Mouse (Mus musculus) kidney, adult 2 months (tissue): ENCODE data around the gene Gmps. TPM values are rescaled to one million over a fixed set of nuclear protein-coding genes. Genes with fewer than 3 reads are reported as not detected.

ENCODE experiments used
- DNase-seq: peaks from one replicate; pipeline ENCODE4 v3.0.0; 2021
- H3K27ac ChIP-seq: fragments of 200-500 bp; 2 replicates; pipeline ENCODE4 v1.5.1; 2012; ENCODE audit warnings: low read depth, low read length, control low read depth, inconsistent platforms; ENCODE audit not compliant: insufficient read depth
- H3K27me3 ChIP-seq: fragments of 200-500 bp; replicated peaks from 2 replicates; pipeline ENCODE4 v1.6.1; 2012; ENCODE audit warnings: mild to moderate bottlenecking, moderate library complexity, low read length, inconsistent platforms; ENCODE audit not compliant: control insufficient read depth, insufficient read depth
- H3K36me3 ChIP-seq: fragments of 200-500 bp; 2 replicates; pipeline ENCODE4 v1.6.1; 2012; ENCODE audit warnings: mild to moderate bottlenecking, moderate library complexity, low read length, inconsistent platforms; ENCODE audit not compliant: control insufficient read depth, insufficient read depth
- H3K4me1 ChIP-seq: fragments of 200-500 bp; 2 replicates; pipeline ENCODE4 v1.6.1; 2011; ENCODE audit warnings: low read length; ENCODE audit not compliant: control insufficient read depth, insufficient read depth
- H3K4me3 ChIP-seq: fragments of 200-500 bp; 2 replicates; pipeline ENCODE4 v1.5.1; 2011; ENCODE audit warnings: mild to moderate bottlenecking, low read depth, low read length, control low read depth; ENCODE audit not compliant: insufficient read depth
- CTCF ChIP-seq: fragments of 200-500 bp; conservative IDR thresholded peaks from 2 replicates; pipeline ENCODE4 v1.5.1; 2011; ENCODE audit warnings: low read depth, mild to moderate bottlenecking, control low read depth, low read length, moderate library complexity, mixed read lengths; ENCODE audit not compliant: insufficient read depth, insufficient read length
- POLR2A ChIP-seq: fragments of 200-500 bp; IDR thresholded peaks from one replicate; pipeline ENCODE4 v1.6.1; 2011; ENCODE audit warnings: low read depth, low read length, control low read depth
- WGBS: fragments of 180-500 bp; shearing (Covaris S2); methylation state at CpG from one replicate; pipeline ENCODE4 v1.1.7; 2018; 5-methylcytosine and 5-hydroxymethylcytosine counted together
- polyA plus RNA-seq: library from polyadenylated mRNA; depleted of rRNA; stranded (reverse); fragments of >200 nt; gene quantifications from 2 replicates; pipeline ENCODE4 v1.2.3, GENCODE M21; 2012; rRNA removed

Gene Gmps
- polyA plus RNA-seq = 3.5 and 5.1 TPM in 2 replicates

DNA sequence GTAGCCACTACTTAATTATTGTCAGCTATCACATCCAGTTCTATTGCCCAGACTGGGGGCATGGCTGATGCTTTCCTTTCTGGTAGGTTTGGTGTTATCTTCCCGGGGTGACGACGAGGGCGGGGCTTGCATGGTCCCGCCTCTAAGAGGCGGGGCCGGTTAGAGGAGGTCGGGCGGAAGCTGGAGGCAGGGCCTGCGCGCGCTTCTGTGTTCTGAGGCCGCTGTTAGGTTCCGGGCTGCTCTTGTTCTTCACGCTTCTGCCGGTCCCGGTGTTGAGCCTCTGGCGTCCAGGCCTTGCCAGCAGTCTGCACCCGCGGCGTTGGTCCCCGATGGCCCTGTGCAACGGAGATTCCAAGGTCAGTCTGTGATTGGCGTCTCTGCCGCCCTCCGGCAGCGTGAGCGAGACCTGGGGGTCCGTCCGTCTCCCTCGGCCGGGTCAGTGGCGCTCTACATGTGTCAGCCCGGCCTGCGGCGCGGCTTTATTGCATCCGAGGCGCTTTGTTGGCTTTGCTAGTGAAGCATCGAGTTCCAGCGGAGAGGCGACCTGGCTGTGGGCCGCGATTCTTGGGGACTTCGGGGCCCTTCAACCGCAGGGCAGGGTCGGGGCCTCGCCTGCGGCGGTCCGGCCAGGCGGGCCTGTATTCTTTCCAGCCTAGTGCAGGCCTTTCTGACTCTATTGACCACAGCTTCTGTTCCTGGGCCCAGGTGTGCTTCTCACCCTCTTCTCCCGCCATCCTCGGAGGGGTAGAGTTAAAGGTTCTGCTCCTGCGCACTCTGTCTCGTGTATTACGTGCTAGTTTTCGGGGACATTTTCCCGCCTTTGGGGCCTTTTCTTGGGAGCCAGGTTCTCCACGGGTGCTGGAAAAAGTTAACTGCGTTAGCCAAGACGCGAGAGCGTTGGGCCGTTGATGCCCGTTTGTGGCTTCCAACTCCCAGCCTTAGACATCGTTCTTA is at the start of gene Gmps:
TSS of gene Gmps (plus strand) at position 152 of the 954 bp plus-strand sequence.
- Histone ChIP-seq H3K27ac (peak within 1 kb of the TSS; percentile 85), H3K4me3 (peak within 1 kb of the TSS; percentile 99), H3K27me3 (no peaks in the 10 kb centered on the region), H3K36me3 (peaks cover under 1% of the 10 kb centered on the region), H3K4me1 (peaks cover 5% of the 10 kb centered on the region; the same call in 1 of the 2 replicates)
- peak; percentile 97 for DNase-seq
- under 1% methylated on average over 67 of the region's 67 CpGs for WGBS
- TF ChIP-seq POLR2A (peak; percentile 51), CTCF (no peak)

- TF ChIP-seq POLR2A = no peak
- peak; percentile 71 for TF ChIP-seq CTCF
- Histone ChIP-seq H3K27me3 (no peaks in the 10 kb centered on the region), H3K36me3 (no peaks in the 10 kb centered on the region; the same call in 1 of the 2 replicates), H3K4me3 (peak within 1 kb of the TSS; percentile 93), H3K4me1 (peaks cover 4% of the 10 kb centered on the region; the same call in 1 of the 2 replicates), H3K27ac (peak within 1 kb of the TSS; percentile 89)
- peak; percentile 94 for DNase-seq
- 5% methylated on average over 48 of the region's 48 CpGs for WGBS
Observed at GRCm38 (mm10) chr3:63928878-63929859, 46.7 kb upstream of the Gmps start, which contains the start of gene E130311K13Rik. E130311K13Rik (minus strand) TSS chr3:63929472.

- no peak overlapping the region for H3K27ac ChIP-seq
- WGBS = 65% methylated on average over 2 of the region's 2 CpGs
- no peaks in the 10 kb centered on the region; the same call in 1 of the 2 replicates for H3K36me3 ChIP-seq
Observed at GRCm38 (mm10) chr3:63938928-63939327, 37.0 kb upstream of the Gmps start.

DNA sequence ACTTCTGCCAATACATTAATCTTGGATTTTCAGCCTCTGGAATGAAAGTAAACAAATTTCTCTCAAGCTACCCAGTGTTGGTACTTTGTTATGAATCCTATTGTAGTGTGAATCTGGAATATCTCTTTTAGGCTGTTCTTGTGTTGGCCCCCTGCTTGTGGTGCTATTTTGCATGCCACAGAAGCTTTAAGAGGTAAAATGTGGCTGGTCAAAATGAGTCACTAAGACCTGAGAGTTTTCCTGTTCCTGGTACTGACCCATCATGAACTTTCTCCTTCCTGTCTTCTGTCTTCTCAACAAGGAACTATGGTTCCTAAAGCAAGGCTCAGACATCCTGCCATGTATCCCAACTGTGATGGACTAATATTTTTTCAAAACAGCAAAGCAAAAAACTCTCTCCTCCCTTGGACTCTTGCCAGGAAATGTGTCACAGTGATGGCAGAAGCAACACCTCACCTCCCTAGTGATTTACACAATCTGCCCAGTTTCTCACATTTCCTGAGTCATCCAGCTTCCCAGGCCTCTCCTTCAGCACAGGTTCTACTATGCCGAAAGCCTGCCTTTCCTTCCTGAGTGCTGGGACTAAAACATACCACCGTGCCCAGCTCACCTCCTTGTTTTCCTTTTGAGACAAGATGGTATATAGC is 34.6 kb upstream of the Gmps start:
- TF ChIP-seq POLR2A (no peak), CTCF (no peak)
- no peaks in the 10 kb centered on the region for H3K4me1 ChIP-seq
- H3K27me3 ChIP-seq = no peaks in the 10 kb centered on the region
- WGBS = 76% methylated on average over 2 of the region's 2 CpGs
- no peak overlapping the region for H3K4me3 ChIP-seq
- H3K27ac ChIP-seq = no peak overlapping the region
- peak; percentile 27 for DNase-seq
- H3K36me3 ChIP-seq = peaks cover 1% of the 10 kb centered on the region; the same call in 1 of the 2 replicates

More at GRCm38 (mm10) chr3:63938928-63939327, 37.0 kb upstream of the Gmps start:
- TF ChIP-seq POLR2A (no peak), CTCF (no peak)
- Histone ChIP-seq H3K27me3 (no peaks in the 10 kb centered on the region), H3K4me1 (no peaks in the 10 kb centered on the region), H3K4me3 (no peak overlapping the region)
- DNase-seq = peak; percentile 12

- H3K27ac ChIP-seq = no peak overlapping the region
- no peaks in the 10 kb centered on the region; the same call in 1 of the 2 replicates for H3K4me1 ChIP-seq
- H3K27me3 ChIP-seq = no peaks in the 10 kb centered on the region
- DNase-seq = no peak
- TF ChIP-seq CTCF = no peak
- no peak for TF ChIP-seq POLR2A
- no peaks in the 10 kb centered on the region; the same call in 1 of the 2 replicates for H3K36me3 ChIP-seq
- WGBS = 85% methylated on average over 3 of the region's 3 CpGs
- no peak overlapping the region for H3K4me3 ChIP-seq
Observed at GRCm38 (mm10) chr3:63949837-63950236, 26.1 kb upstream of the Gmps start.

GRCm38 (mm10) chr3:63963421-63964099 is 12.3 kb upstream of the Gmps start:
- no peaks in the 10 kb centered on the region for H3K36me3 ChIP-seq
- H3K27ac ChIP-seq = peak overlapping the region; percentile 72
- peak overlapping the region; percentile 81 for H3K4me3 ChIP-seq
- H3K27me3 ChIP-seq = no peaks in the 10 kb centered on the region
- H3K4me1 ChIP-seq = peaks cover 11% of the 10 kb centered on the region; the same call in 1 of the 2 replicates
- TF ChIP-seq CTCF (no peak), POLR2A (no peak)
- peak; percentile 83 for DNase-seq
- under 1% methylated on average over 25 of the region's 25 CpGs for WGBS
